Mouse (Mus musculus): Measurements from ENCODE around the gene Dek.

DNA sequence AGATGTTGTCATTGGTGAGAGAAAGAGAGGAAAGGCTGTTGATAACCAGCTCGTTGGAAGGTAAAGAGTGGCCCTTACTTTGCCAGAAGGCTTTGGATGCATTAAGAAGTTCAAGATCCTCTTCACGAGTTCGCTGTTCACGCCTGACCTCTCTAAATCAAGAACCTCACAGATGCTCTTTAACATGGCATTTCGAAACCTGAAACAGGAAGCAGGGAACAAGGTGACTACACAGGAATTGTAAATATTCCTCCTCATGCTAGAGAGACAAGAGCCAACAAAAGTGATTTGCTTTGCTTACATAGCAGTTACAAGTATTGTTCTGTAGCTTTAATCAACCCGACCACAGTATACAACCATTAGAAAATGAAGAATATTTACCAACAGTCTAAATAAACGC, 6.7 kb downstream of the Dek start:
- no peak for TF ChIP-seq CTCF (IDR thresholded peaks at IDR 0.05; ENCODE audit: low read depth, low read length)
- no peak for TF ChIP-seq POLR2A (IDR thresholded peaks at IDR 0.05; ENCODE audit: extremely low read depth, insufficient read depth, low read length)

Data from liver, adult 2 months (tissue).